Mouse (Mus musculus) E14TG2a.4 (cell line): ENCODE results near the gene Ms4a14.

Experiments
- H3K27me3 ChIP-seq: 2 replicates; pipeline ENCODE4 v1.6.1; 2014; ENCODE audit warnings: low read length, control low read depth; ENCODE audit not compliant: insufficient read depth
- H3K36me3 ChIP-seq: 2 replicates; pipeline ENCODE4 v1.6.1; 2014; ENCODE audit warnings: low read length, control low read depth; ENCODE audit not compliant: insufficient read depth
- H3K4me1 ChIP-seq: replicated peaks from 2 replicates; pipeline ENCODE4 v1.6.1; 2014; ENCODE audit warnings: low read depth, low read length, control low read depth
- H3K4me3 ChIP-seq: replicated peaks from 2 replicates; pipeline ENCODE4 v1.5.1; 2014; ENCODE audit warnings: mild to moderate bottlenecking, low read length
- H3K9me3 ChIP-seq: 2 replicates; pipeline ENCODE4 v1.6.1; 2014; ENCODE audit warnings: low read length, control low read depth
- CTCF ChIP-seq: conservative IDR thresholded peaks from 2 replicates; pipeline ENCODE4 v1.5.1; 2014; ENCODE audit warnings: low read length
- NANOG ChIP-seq: IDR thresholded peaks from 2 replicates; pipeline ENCODE4 v1.6.1; 2014; ENCODE audit warnings: borderline replicate concordance, low read length, mixed read lengths
- POU5F1 ChIP-seq: IDR thresholded peaks from 2 replicates; pipeline ENCODE4 v1.6.1; 2014; ENCODE audit warnings: low read length, borderline replicate concordance

Gene Ms4a14

DNA sequence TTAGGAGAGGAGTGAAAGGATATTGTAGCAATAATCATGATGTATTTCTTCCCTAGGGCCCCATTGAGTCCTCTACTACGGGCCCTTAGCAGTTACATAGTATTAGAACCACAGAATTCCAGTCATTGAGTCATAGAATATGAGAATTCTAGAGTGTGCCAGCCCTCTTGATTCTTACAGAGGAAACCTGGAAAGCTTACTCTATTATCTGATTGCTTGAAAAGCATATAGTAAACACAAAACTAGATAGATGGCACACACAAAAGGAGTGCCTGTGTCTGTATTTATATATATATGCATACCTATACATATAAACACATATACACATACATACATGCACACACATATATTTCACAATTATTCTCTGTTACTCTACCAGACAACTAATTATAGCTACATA, at the start of gene Ms4a14:
Gene Ms4a14, minus strand, starts transcription at position 101 of the 400 bp plus-strand sequence.
- H3K36me3 ChIP-seq: no peaks in the 10 kb centered on the region
- peaks cover 4% of the 10 kb centered on the region for H3K9me3 ChIP-seq
- H3K27me3 ChIP-seq: no peaks in the 10 kb centered on the region
- no peak for TF ChIP-seq NANOG
- no peak for TF ChIP-seq CTCF
- TF ChIP-seq POU5F1: no peak
- H3K4me3 ChIP-seq: no peak within 1 kb of the TSS
- peaks cover 22% of the 10 kb centered on the region for H3K4me1 ChIP-seq

DNA sequence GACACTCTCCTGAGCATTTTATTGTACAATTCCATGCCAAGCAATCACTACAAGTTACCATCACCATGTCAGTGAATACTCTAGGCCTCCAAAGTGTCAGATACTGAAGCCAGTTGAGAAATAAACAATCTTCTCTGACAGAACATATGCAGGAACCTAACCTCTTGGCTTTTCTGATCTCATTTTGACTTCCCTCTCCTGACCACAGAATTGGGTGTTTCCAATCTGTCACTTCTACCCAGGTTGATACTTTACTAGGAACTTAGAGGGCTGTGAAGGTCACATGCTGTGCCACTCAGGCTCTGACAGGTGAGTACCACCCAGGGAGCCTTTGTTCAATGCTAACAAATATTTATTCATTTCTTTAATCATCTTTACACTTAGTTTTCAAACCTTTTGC, 47.7 kb upstream of the Ms4a14 start:
- H3K4me3 ChIP-seq: no peak overlapping the region
- H3K27me3 ChIP-seq: no peaks in the 10 kb centered on the region
- TF ChIP-seq NANOG (no peak), POU5F1 (no peak), CTCF (no peak)
- H3K4me1 ChIP-seq: no peaks in the 10 kb centered on the region
- H3K36me3 ChIP-seq: no peaks in the 10 kb centered on the region
- no peaks in the 10 kb centered on the region for H3K9me3 ChIP-seq

DNA sequence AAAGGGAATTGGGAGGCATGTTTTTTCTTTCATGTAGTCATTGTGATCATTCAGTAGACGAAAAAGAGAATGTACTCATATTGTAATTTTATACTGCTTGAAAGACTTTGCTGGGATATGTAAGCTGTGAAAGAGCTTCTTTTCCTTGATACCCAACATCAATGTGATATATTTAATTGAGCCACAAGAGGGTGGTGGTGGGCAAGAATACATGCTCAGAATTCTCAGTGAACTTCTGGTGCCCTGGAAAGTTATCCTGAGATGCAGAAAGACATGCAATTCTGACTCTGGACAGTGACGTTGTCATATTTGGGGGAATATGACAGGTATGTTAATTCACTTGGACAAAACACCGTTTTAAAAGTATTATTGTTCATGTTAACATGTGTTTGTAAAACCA, 45.9 kb upstream of the Ms4a14 start:
- TF ChIP-seq CTCF (peak; percentile 22; the same call in 1 of the 2 replicates), POU5F1 (no peak), NANOG (no peak)
- Histone ChIP-seq H3K4me3 (no peak overlapping the region), H3K4me1 (no peaks in the 10 kb centered on the region), H3K27me3 (no peaks in the 10 kb centered on the region), H3K36me3 (no peaks in the 10 kb centered on the region), H3K9me3 (no peaks in the 10 kb centered on the region)

DNA sequence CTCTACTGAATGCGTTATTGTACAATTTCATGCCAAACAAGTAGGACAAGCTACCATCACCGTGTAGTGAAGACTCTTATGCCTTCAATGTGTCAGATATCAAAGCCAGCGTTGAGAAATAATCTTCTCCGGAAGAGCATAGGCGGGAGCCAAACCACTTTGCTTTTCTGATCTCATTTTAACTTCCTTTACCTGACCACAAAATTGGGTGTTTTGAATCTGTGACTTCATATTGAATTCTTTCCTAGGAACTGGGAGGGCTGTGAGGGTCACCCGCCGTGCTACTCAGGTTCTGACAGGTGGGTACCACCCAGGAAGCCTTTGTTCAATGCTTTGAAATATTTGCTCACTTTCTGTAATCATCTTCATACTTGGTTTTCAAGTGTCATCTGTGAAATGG, 41.5 kb upstream of the Ms4a14 start:
- no peaks in the 10 kb centered on the region for H3K27me3 ChIP-seq
- no peaks in the 10 kb centered on the region for H3K36me3 ChIP-seq
- no peak overlapping the region for H3K4me3 ChIP-seq
- TF ChIP-seq NANOG (no peak), POU5F1 (no peak), CTCF (no peak)
- H3K9me3 ChIP-seq: no peaks in the 10 kb centered on the region
- H3K4me1 ChIP-seq: no peaks in the 10 kb centered on the region

GRCm38 (mm10) chr19:11351878-11352277, 37.6 kb upstream of the Ms4a14 start:
- TF ChIP-seq POU5F1 (no peak), CTCF (peak; percentile 23), NANOG (no peak)
- no peaks in the 10 kb centered on the region for H3K27me3 ChIP-seq
- peaks cover 13% of the 10 kb centered on the region for H3K9me3 ChIP-seq
- no peaks in the 10 kb centered on the region; the same call in 1 of the 2 replicates for H3K4me1 ChIP-seq
- H3K36me3 ChIP-seq: no peaks in the 10 kb centered on the region
- no peak overlapping the region for H3K4me3 ChIP-seq

- no peaks in the 10 kb centered on the region for H3K36me3 ChIP-seq
- no peak for TF ChIP-seq POU5F1
- no peak for TF ChIP-seq CTCF
- TF ChIP-seq NANOG: no peak
- H3K27me3 ChIP-seq: no peaks in the 10 kb centered on the region
- no peaks in the 10 kb centered on the region; the same call in 1 of the 2 replicates for H3K4me1 ChIP-seq
- peaks cover 14% of the 10 kb centered on the region for H3K9me3 ChIP-seq
- no peak overlapping the region for H3K4me3 ChIP-seq
Measured at GRCm38 (mm10) chr19:11349698-11350481, 35.6 kb upstream of the Ms4a14 start.

GRCm38 (mm10) chr19:11343992-11344391, 29.7 kb upstream of the Ms4a14 start:
- no peak for TF ChIP-seq POU5F1
- no peak for TF ChIP-seq NANOG
- TF ChIP-seq CTCF: no peak

DNA sequence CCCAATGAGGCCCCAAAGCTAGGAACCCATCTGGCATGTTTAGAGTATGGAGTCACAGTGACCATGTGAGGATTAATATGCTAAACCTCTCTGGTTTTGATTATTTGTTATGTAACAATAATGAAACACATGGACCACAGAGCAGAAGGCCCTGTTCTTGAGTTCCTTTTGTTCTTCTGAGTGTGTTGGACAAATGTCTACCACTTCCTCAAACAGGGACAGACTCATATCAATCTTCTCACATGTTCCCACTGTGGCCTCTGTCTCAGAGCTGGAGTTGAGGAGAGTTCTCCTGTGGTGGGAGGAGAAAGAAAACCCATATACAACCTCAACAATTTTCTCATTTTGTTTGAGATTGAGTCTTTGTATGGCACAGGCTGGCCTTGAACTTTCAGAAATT, 28.9 kb upstream of the Ms4a14 start:
- TF ChIP-seq POU5F1: no peak
- Histone ChIP-seq H3K27me3 (no peaks in the 10 kb centered on the region), H3K9me3 (peaks cover 9% of the 10 kb centered on the region), H3K36me3 (no peaks in the 10 kb centered on the region), H3K4me3 (no peak overlapping the region), H3K4me1 (no peaks in the 10 kb centered on the region)

More at GRCm38 (mm10) chr19:11343992-11344391, 29.7 kb upstream of the Ms4a14 start:
- H3K9me3 ChIP-seq: peaks cover 14% of the 10 kb centered on the region
- no peaks in the 10 kb centered on the region for H3K27me3 ChIP-seq
- no peak overlapping the region for H3K4me3 ChIP-seq
- no peaks in the 10 kb centered on the region for H3K4me1 ChIP-seq
- H3K36me3 ChIP-seq: no peaks in the 10 kb centered on the region

DNA sequence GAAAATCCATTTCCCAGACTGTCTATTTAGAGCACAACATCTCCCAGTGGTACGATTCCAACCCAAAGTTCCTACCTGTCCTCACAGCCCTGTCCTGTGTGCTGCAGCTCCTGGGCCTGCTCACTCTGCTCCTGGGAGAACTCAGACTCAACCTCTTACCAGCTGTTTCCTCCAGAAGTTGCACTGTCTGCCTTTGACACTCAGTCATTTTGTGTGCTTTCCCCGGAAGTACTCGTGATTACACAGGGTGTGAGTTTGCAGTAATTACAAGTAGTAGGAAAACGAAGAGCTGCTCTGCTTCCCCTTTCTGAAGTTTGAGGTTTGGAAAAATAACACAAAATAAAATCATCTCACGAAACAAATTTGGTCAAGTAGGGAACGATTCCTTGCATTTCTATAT, 21.7 kb upstream of the Ms4a14 start, which contains the start of gene Ms4a7:
Gene Ms4a7, minus strand, starts transcription at position 215 of the 400 bp plus-strand sequence.
- Histone ChIP-seq H3K4me1 (no peaks in the 10 kb centered on the region), H3K36me3 (no peaks in the 10 kb centered on the region), H3K27me3 (no peaks in the 10 kb centered on the region), H3K4me3 (no peak within 1 kb of the TSS), H3K9me3 (no peaks in the 10 kb centered on the region)
- TF ChIP-seq NANOG (no peak), POU5F1 (no peak), CTCF (no peak)
